Mouse (Mus musculus) left cerebral cortex, adult 8-10 months (tissue): ENCODE data around the gene Map1lc3a. TPM values are rescaled to one million over a fixed set of nuclear protein-coding genes. Genes with fewer than 3 reads are reported as not detected.
A peak's percentile ranks its signal among the peaks of the same experiment; 100 is the strongest.

ENCODE experiments used
- DNase-seq, 2 experiments: peaks; one replicate each; pipeline ENCODE4 v3.0.0; 2022; ENCODE audit warnings: low spot score in 2 of 2
- total RNA-seq, 4 experiments: library from RNA; stranded (reverse); gene quantifications; 2 replicates each; pipeline ENCODE4 v1.2.4; 2022

Map1lc3a gene
- 100 to 1,000 TPM; 303 to 332 (median 311) TPM for total RNA-seq

GRCm38 (mm10) chr2:155276195-155276594 is at the start of gene Map1lc3a:
Gene Map1lc3a, plus strand, starts transcription at chr2:155276297.
- peak; percentile 97 to 98 for DNase-seq

- DNase-seq = no peak
These were observed 40.2 kb upstream of the Map1lc3a start for GRCm38 (mm10) chr2:155235746-155236361.

GRCm38 (mm10) chr2:155236362-155236992 is 39.6 kb upstream of the Map1lc3a start, which contains the start of gene Dynlrb1:
Gene Dynlrb1, plus strand, starts transcription at chr2:155236533.
- DNase-seq = peak; percentile 96 to 100

GRCm38 (mm10) chr2:155237276-155237675 is 38.8 kb upstream of the Map1lc3a start:
- no peak for DNase-seq

DNA sequence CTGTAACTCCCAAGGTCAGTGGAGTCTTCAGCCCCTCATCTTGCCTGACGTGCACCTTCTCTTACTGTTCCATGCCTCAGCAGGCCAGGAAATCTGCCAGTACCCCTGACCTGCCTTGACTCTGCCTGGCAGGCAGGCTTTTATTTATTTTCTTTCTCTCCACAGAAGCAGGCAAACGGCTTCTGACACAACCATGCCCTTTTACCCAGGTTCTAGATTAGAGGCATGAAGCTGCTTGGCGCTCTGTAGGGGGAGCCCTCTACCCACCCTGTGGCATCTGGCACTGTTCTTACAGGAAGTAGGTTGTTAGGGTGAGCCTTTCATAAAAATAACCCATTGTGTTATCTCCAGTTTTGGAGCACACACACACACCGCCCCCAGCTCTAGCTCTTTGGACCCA is 35.2 kb upstream of the Map1lc3a start:
- no peak for DNase-seq

- DNase-seq = no peak
These were observed 33.7 kb upstream of the Map1lc3a start for GRCm38 (mm10) chr2:155242296-155242855.

DNA sequence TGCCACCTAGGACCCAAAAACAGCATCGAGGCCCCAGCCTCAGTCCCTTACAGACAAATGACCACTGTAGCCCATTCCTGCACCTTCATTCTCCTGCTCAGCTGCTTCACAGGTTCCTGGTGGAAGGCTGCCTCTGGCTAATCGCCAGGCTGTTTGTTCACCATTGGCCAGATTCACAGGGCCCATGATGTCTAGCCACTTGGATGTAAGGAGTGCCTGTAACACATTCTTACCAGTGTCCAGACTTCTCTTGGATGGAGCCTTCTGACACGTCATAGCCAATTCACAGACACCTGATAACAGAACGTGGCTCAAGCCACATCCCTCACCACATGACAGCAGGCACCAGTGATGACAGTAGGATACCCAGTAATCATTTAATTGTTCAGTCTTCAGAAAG is 29.9 kb upstream of the Map1lc3a start:
- DNase-seq = no peak

GRCm38 (mm10) chr2:155248206-155248605 is 27.9 kb upstream of the Map1lc3a start:
- DNase-seq = no peak

- DNase-seq = no peak
These were observed 27.4 kb upstream of the Map1lc3a start for GRCm38 (mm10) chr2:155248718-155249117.

DNA sequence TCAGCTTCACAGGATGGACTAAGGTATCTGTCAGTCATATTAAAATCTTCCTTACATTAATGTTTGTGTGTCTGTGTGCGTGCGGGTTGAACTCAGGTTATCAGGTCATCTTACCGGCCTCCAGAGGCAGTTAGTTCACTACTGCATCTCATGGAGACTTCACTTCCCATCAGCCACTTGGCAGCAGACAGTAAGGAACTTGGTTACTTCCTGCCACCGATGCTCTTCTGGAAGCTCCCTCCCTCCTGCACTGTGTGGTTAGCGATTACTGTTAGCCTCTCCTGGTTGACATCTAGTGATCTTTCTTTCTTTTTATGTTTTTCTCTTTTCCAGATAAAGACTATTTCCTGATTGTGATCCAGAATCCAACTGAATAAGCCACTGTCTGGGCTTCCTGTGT is 26.5 kb upstream of the Map1lc3a start:
- DNase-seq = no peak

- no peak for DNase-seq
These were observed 10.6 kb upstream of the Map1lc3a start for GRCm38 (mm10) chr2:155265526-155265925.

- no peak for DNase-seq
These were observed 9.2 kb upstream of the Map1lc3a start for GRCm38 (mm10) chr2:155266896-155267295.

- DNase-seq = no peak
These were observed 4.1 kb upstream of the Map1lc3a start for GRCm38 (mm10) chr2:155271957-155272356.

- DNase-seq = no peak
These were observed 3.5 kb upstream of the Map1lc3a start for GRCm38 (mm10) chr2:155272396-155273170.

- no peak for DNase-seq
These were observed 2.5 kb upstream of the Map1lc3a start for GRCm38 (mm10) chr2:155273603-155274002.

DNA sequence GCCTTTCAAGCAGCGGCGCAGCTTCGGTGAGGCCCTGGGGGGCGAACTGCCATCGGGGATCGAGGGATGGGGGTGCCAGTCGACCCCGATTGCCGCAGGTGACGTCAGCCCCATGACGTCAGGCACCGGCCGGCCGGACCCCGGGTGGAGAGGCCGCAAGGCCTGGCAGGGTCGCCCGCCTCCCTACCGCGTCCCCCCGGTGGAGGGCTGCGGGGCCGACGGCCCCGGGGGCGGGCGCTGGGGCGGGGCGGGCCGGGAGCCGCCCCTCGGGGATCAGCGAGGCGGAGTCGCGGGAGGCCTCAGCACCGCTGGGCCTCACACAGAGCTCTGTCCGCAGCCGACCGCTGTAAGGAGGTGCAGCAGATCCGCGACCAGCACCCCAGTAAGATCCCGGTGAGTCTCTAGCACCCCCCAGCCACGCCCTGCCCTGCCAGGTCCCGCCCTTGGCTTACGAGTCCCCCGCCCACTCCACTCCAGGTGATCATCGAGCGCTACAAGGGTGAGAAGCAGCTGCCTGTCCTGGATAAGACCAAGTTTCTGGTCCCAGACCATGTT is 601 bp downstream of the Map1lc3a start:
- DNase-seq = peak; percentile 49 to 57

- no peak for DNase-seq
These were observed 1.6 kb downstream of the Map1lc3a start for GRCm38 (mm10) chr2:155277721-155278120.

- DNase-seq = no peak
These were observed 2.3 kb downstream of the Map1lc3a start for GRCm38 (mm10) chr2:155278361-155278760.

GRCm38 (mm10) chr2:155279163-155279562 is 3.1 kb downstream of the Map1lc3a start:
- no peak for DNase-seq

DNA sequence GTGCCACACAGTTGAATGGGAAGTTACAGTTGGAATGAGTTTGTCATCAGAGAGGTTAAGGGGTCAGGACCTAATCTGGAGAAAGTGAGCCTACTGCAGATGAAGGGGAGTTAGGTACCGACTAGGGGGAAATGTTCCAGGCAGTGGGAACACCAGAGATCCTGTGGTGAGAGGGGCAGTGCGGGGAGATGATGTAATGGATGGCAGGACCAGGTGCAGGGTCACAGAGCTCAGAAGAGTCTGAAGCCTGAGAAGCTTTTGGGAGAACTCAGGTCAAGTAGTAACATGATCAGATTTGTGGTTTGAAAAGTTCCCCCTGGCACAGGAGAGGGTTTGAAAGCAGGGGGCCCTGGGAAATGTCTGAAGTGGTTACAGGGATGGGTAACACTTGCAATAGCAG is 4.0 kb downstream of the Map1lc3a start:
- DNase-seq = no peak

GRCm38 (mm10) chr2:155283793-155284192 is 7.7 kb downstream of the Map1lc3a start:
- DNase-seq = no peak

- no peak for DNase-seq
These were observed 8.6 kb downstream of the Map1lc3a start for GRCm38 (mm10) chr2:155284647-155285046.
